Mouse (Mus musculus) heart, adult 2 months (tissue): ENCODE results near the gene Dis3l2.

ENCODE experiments used
- EP300 ChIP-seq: fragments of 200-500 bp; IDR thresholded peaks from 2 replicates; pipeline ENCODE4 v1.6.1; 2011; ENCODE audit warnings: low read depth, low read length, control low read depth; ENCODE audit not compliant: insufficient read depth
- POLR2A ChIP-seq: fragments of 200-500 bp; IDR thresholded peaks from 2 replicates; pipeline ENCODE4 v1.6.1; 2011; ENCODE audit warnings: mild to moderate bottlenecking, low read depth, low read length, control low read depth; ENCODE audit not compliant: insufficient read depth

- TF ChIP-seq EP300 (no peak), POLR2A (no peak)
These were observed 317.1 kb downstream of the Dis3l2 start for GRCm38 (mm10) chr1:87020714-87021113.
